Mouse (Mus musculus) spleen, postnatal 14 days (tissue): Measurements from ENCODE around the gene Nr0b2.

Source experiments
- DNase-seq, 2 experiments: peaks; one replicate each; pipeline ENCODE4 v3.0.0; 2021 to 2022; ENCODE audit warnings: low spot score in 2 of 2

Gene Nr0b2

DNA sequence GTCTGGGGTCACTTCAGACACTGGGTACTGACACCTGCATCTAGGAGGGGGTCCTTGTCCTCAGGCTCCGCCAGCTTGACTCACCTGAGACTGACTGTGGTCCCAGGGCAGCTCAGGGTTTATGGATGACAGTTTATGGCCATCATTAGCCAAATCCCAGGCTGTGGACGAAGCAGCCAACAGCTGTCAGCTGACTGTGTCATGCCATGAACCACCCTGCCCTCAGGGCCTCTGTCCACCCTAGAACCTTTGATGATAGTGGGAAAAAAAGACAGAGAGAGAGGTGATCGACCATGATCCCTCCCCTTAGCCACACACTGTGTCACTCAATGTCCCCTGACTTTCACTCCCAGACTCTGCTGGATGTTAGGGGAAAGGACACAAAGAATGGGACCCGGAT lies 8.4 kb downstream of the Nr0b2 start:
- no peak for DNase-seq

DNA sequence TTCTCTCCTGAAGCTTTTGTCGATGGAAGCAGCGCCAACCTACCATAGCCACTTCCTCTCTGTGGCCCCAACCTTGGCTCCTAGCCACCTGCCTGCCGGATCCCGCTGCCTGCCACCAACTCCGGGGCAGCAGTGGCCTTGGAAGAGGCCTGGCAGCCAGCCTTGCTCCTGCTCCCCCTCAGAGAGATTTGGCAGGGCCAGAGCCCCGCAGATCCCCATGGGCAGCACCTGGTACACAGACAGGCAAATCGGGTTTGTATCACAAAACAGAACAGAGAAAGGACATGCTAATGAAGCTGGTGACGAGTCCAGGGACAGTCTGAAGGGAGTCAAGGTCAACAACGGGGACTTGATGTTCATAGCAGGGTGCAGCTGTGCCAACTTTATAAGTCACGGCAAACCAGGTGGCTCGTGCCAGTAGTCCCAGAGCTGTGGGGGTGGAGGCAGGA lies 10.0 kb downstream of the Nr0b2 start:
- no peak for DNase-seq

DNA sequence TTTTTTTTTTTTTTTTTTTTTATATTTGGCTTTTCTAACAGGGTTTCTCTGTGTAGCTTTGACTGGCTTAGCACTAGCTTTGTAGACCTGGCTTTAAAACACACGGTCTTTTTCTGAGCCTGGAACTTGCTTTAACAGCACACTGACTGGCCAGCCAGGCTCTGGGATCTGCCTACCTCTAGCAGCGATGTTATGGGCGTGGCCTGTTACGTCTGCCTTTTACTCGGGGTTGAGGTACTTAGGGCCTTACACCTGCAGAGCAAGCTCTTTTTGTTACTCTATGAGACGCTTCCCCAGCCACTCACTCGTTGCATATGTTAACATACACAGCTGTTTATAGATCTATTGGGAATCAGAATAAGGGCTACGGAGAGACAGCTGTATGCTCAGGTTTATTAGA lies 14.1 kb downstream of the Nr0b2 start:
- no peak for DNase-seq

DNA sequence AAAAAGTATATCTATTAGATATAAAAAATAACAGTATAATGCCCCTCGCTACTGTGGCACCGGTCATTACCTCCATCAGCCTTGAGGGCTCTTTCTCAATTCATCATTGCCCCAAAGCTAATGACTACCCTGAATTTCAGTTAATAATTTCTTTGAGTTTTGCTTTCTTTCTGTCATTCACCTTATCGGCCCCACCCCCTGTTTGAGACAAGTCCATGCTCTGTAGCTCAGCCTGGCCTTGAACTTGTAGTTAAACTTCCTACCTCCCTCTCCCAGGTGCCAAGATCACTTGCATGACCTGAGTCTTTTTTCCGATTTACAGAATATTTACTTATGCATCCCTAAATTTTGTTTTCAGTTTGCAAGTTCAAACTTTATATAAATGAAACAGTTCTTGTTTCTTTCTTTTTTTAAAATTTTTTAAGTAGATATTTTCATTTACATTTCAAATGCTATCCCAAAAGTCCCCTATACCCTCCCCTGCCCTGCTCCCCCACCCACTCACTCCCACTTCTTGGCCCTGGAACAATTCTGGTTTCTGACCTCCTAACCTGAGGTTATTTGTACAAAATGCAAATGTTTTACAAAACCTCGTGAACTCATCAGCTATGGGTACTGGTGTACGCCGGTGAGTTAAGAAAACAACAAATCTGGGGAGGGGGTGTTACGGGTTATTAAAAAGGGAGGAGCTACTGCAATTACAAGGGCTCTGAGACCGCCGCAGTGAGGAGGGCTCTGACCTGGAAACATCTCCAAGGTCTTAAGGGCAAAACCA lies 16.3 kb downstream of the Nr0b2 start:
- DNase-seq, result no peak

DNA sequence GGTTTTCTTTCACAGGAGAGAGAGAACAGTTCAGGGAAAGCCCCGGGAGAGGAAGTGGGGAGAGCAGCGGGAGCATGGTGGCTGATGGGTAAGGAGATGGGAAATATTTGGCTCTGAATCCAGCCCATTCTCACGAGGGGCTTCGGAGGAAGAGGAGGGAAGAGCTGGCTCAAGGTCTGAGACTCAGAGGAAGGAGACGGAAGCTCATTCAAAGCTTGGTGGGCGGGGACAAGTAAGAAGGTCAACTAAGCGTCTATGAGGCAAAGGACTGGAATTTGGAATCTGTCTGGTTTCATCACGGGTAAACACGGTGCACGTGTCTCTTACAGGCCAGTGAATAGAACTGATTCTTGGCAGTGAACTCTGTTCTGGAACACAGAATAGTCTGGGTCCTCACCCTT lies 16.9 kb downstream of the Nr0b2 start:
- DNase-seq, result no peak

DNA sequence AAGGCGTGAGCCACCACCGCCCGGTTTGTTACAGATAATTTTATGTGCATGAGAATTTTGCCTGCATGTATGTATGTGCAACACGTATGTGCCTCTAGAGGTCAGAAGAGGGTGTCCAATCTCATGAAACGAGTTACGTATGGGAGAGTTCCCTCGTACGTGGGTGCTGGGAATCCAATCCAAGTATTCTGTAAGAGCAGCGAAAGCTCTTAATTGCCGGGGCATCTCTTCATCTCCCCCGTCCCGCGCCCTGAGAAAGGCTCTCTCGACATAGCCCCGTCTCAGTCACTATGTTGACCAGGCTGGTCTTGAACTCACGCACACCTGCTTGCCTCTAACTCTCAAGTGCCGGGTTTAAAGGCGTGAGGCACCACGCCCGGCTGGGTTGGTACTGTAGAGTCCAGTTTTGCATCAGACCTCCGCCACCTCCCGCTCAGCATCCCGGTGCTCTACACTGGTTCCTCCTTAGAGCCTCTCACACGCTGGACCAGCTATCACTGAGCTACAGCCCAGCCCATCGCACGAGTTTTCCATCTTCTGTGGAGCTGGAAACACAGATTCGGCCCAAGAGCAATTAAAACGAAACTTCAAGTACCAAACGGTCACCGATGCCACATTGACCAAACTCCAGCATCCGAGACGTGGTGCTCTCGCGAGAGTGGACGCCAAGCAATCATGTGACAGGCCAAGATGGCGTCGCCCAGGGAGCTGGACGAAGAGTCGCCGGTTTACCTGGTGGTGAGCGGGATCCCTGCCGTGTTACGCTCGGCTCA lies 21.1 kb downstream of the Nr0b2 start, which contains the start of gene Gpatch3:
TSS of gene Gpatch3 (plus strand) at position 676 of the 773 bp plus-strand sequence.
- peak; percentile 74 to 88 for DNase-seq

- no peak for DNase-seq
Measured at GRCm38 (mm10) chr4:133574843-133575202, 21.6 kb downstream of the Nr0b2 start.

- DNase-seq, result no peak
Measured at GRCm38 (mm10) chr4:133577983-133578382, 24.8 kb downstream of the Nr0b2 start.

GRCm38 (mm10) chr4:133583690-133584058 lies 30.5 kb downstream of the Nr0b2 start:
- no peak for DNase-seq

GRCm38 (mm10) chr4:133584059-133584951 lies 31.1 kb downstream of the Nr0b2 start, which contains the start of gene Gpn2:
Gene Gpn2, plus strand, starts transcription at chr4:133584362.
- peak; percentile 60 to 76 for DNase-seq

- DNase-seq, result peak; percentile 40 to 64
Measured at GRCm38 (mm10) chr4:133592570-133592969, 39.4 kb downstream of the Nr0b2 start.

DNA sequence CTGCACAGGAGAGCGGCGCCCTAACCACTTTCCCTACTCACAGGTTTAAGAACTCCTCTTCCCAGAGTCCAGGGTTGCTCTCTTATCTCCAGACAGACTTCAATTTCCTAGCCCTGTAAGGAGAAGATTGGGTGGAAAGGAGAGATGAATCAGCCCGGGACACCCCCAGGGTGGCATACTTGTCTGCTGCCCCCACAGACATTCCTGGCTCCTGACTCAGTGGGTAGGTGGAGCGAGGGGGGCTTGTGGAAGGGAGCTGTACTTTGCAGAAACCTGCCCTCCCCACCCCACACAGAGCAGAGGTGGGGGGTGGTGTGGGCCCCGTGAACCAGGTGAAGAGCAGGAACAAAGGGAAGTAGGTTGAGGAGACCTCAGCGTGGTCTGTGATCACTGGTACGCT lies 42.4 kb downstream of the Nr0b2 start:
- DNase-seq, result peak in 1 of 2 experiments; percentile 7

- DNase-seq, result no peak
Measured at GRCm38 (mm10) chr4:133596084-133596483, 42.9 kb downstream of the Nr0b2 start.

- DNase-seq, result no peak
Measured at GRCm38 (mm10) chr4:133598616-133599015, 45.4 kb downstream of the Nr0b2 start.

DNA sequence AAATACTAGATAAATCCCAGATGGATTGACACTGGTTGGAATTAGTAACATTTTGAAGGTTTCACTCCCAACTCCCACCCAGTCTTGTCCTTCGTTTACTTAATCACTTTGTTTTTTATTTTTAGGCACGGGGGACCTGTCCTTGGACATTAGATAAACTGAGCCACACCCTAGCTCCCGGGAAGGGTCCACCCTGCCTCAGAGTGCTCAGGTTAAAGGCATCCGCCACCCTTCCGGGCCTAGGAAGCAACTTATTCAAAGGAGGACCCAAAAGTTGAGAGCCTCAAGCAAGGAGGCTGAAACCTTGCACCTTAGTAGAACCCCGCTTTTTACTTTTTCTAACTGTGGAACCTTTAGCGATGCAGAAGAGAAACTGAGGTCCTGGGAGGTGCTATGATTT lies 45.9 kb downstream of the Nr0b2 start:
- DNase-seq, result no peak

DNA sequence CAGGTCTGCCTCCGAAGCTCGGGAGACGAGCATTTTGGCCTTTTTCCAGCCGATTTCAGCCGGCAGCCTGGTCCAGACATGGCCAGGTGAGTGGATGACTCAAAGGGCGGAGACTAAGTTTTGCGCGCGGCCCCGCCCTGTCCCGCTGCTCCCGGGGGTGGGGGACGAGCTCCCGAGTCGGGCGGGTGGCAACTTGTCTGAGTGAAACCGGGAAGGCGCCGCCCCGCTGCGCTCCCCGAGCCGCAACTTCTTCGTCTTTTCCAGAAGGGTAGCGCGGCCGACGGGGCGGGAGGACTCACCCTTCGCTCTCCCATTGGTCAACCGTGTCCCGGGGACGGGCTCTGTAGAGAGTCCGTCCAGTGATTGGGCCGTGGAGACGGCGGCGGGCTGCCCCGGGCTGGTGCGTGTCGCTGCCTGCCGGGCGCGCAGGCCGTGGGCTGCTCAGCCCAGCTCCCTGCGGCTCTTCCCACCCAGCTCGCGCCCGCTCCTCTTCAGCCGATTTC lies 46.4 kb downstream of the Nr0b2 start:
- peak; percentile 76 to 79 for DNase-seq

- no peak for DNase-seq
Measured at GRCm38 (mm10) chr4:133600306-133600705, 47.1 kb downstream of the Nr0b2 start.

- DNase-seq, result peak; percentile 36 to 60
Measured at GRCm38 (mm10) chr4:133601721-133602218, 48.6 kb downstream of the Nr0b2 start, which contains the start of gene Sfn. Gene Sfn, minus strand, starts transcription at chr4:133602168.

DNA sequence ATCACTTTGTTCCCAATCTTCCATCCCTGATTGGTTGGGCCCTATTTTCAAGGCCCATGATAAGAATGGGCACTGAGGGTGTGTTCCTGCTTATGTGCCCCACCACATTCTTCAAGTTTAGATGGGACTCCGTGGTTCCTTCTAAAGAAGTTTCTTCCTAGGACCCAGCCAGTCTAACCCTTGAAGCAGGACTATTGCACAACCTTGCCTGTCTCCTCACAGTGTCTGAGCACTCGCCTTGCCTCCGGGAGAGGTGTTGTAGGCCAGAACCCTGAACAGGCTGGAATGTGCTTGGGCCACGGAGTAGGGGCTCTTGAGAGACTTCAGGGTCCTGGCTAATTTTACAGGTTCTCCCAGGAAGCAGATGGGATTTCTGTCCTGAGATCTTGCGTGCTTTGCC lies 49.9 kb downstream of the Nr0b2 start:
- DNase-seq, result no peak

DNA sequence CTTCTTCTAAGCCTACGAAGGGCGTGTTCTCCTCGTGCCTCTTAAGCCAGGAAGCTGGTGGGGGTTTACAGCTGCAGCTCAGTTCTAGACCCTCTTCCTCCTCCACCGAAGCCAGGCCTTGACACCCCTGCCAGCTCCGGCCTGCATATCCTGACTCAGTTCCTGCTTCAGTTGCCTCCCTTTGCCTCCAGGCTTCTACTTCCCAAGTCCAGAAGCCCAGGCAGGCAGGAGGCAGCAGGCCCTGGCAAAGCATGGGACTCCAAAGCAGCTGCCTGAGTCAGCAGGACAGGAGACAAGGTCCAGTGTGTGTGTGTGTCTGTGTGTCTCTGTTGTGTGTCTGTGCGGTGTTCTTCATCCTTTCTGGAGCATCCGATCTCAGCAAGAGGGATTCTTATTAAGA lies 51.0 kb downstream of the Nr0b2 start:
- DNase-seq, result no peak

- DNase-seq, result no peak
Measured at GRCm38 (mm10) chr4:133604856-133605255, 51.7 kb downstream of the Nr0b2 start.
